Mouse (Mus musculus): ENCODE data around the gene Nono. TPM values are rescaled to one million over a fixed set of nuclear protein-coding genes. Genes with fewer than 3 reads are reported as not detected.

The Nono gene
- 464 and 466 TPM in 2 replicates for polyA plus RNA-seq (2015; fragmentation: Nextera tagmentation; extraction: Ambion mirVana)

- H3K4me2 ChIP-seq: peak within 1 kb of the TSS; percentile 56
Observed at GRCm38 (mm10) chrX:101429142-101429949, at the start of gene Nono. Gene Nono, plus strand, starts transcription at chrX:101429318.

GRCm38 (mm10) chrX:101379744-101380143 is 49.4 kb upstream of the Nono start:
- peaks cover 77% of the 10 kb centered on the region for H3K27me3 ChIP-seq
- H3K4me1 ChIP-seq: 0 out of 2 replicates have a peak, but pooled peaks cover 4% of the 10 kb centered on the region
- no peaks in the 10 kb centered on the region for H3K36me3 ChIP-seq
- no peak overlapping the region for H3K27ac ChIP-seq
- H3K4me3 ChIP-seq (replicated peaks): no peak overlapping the region
- no peak overlapping the region for H3K4me2 ChIP-seq
- 50% methylated on average over 1 of the region's 1 CpGs for WGBS
- ATAC-seq (replicated peaks; ENCODE audit: low FRiP score): no peak
- H3K9ac ChIP-seq: no peak overlapping the region
- no peaks in the 10 kb centered on the region for H3K9me3 ChIP-seq (replicated peaks)

More at GRCm38 (mm10) chrX:101429142-101429949, at the start of gene Nono:
- H3K4me3 ChIP-seq (replicated peaks): peak within 1 kb of the TSS; percentile 60
- H3K36me3 ChIP-seq: peaks cover 13% of the 10 kb centered on the region; the same call in 1 of the 2 replicates
- H3K9ac ChIP-seq: peak within 1 kb of the TSS; percentile 71
- peaks cover 7% of the 10 kb centered on the region; the same call in 1 of the 2 replicates for H3K27me3 ChIP-seq
- 18% methylated on average over 46 of the region's 51 CpGs for WGBS
- peak within 1 kb of the TSS; percentile 96 for H3K27ac ChIP-seq
- peak; percentile 97 for ATAC-seq (replicated peaks; ENCODE audit: low FRiP score)
- H3K9me3 ChIP-seq (replicated peaks): no peaks in the 10 kb centered on the region
- H3K4me1 ChIP-seq: peaks cover 6% of the 10 kb centered on the region; the same call in 1 of the 2 replicates

- no peaks in the 10 kb centered on the region for H3K9me3 ChIP-seq (replicated peaks)
- H3K4me2 ChIP-seq: no peak overlapping the region
- H3K27me3 ChIP-seq: peaks cover 81% of the 10 kb centered on the region
- H3K27ac ChIP-seq: no peak overlapping the region
- H3K9ac ChIP-seq: no peak overlapping the region
- H3K4me3 ChIP-seq (replicated peaks): no peak overlapping the region
- no peak; the same call in 1 of the 2 replicates for ATAC-seq (replicated peaks; ENCODE audit: low FRiP score)
- H3K4me1 ChIP-seq: 0 out of 2 replicates have a peak, but pooled peaks cover 4% of the 10 kb centered on the region
- H3K36me3 ChIP-seq: no peaks in the 10 kb centered on the region
- 31% methylated on average over 18 of the region's 18 CpGs for WGBS
Observed at GRCm38 (mm10) chrX:101383455-101383854, 45.7 kb upstream of the Nono start.

GRCm38 (mm10) chrX:101384439-101385137 is 44.5 kb upstream of the Nono start:
- peaks cover 73% of the 10 kb centered on the region for H3K27me3 ChIP-seq
- peak; percentile 33; the same call in 1 of the 2 replicates for ATAC-seq (replicated peaks; ENCODE audit: low FRiP score)
- 0 out of 2 replicates have a peak, but pooled peaks cover 4% of the 10 kb centered on the region for H3K4me1 ChIP-seq
- WGBS: 18% methylated on average over 32 of the region's 32 CpGs
- H3K9me3 ChIP-seq (replicated peaks): no peaks in the 10 kb centered on the region
- H3K9ac ChIP-seq: no peak overlapping the region
- H3K27ac ChIP-seq: no peak overlapping the region
- peak overlapping the region; percentile 52 for H3K4me2 ChIP-seq
- no peaks in the 10 kb centered on the region for H3K36me3 ChIP-seq
- H3K4me3 ChIP-seq (replicated peaks): peak overlapping the region; percentile 26

- Histone ChIP-seq H3K9ac (no peak overlapping the region), H3K27ac (no peak overlapping the region), H3K4me1 (0 out of 2 replicates have a peak, but pooled peaks cover 4% of the 10 kb centered on the region), H3K4me2 (no peak overlapping the region), H3K36me3 (no peaks in the 10 kb centered on the region), H3K4me3 (replicated peaks) (no peak overlapping the region), H3K27me3 (peaks cover 60% of the 10 kb centered on the region), H3K9me3 (replicated peaks) (no peaks in the 10 kb centered on the region)
- ATAC-seq (replicated peaks; ENCODE audit: low FRiP score): no peak
- WGBS: 40% methylated on average over 4 of the region's 4 CpGs
Observed at GRCm38 (mm10) chrX:101386222-101386621, 42.9 kb upstream of the Nono start.

- 64% methylated on average over 5 of the region's 5 CpGs for WGBS
- no peak for ATAC-seq (replicated peaks; ENCODE audit: low FRiP score)
- Histone ChIP-seq H3K9me3 (replicated peaks) (no peaks in the 10 kb centered on the region), H3K9ac (no peak overlapping the region), H3K4me2 (no peak overlapping the region), H3K36me3 (no peaks in the 10 kb centered on the region), H3K27me3 (peaks cover 32% of the 10 kb centered on the region), H3K4me3 (replicated peaks) (no peak overlapping the region), H3K27ac (no peak overlapping the region), H3K4me1 (0 out of 2 replicates have a peak, but pooled peaks cover 4% of the 10 kb centered on the region)
Observed at GRCm38 (mm10) chrX:101388866-101389537, 40.1 kb upstream of the Nono start.

- Histone ChIP-seq H3K9ac (no peak overlapping the region), H3K9me3 (replicated peaks) (no peaks in the 10 kb centered on the region), H3K4me2 (no peak overlapping the region), H3K4me3 (replicated peaks) (no peak overlapping the region), H3K36me3 (no peaks in the 10 kb centered on the region), H3K27me3 (peaks cover 22% of the 10 kb centered on the region), H3K4me1 (no peaks in the 10 kb centered on the region), H3K27ac (no peak overlapping the region)
- WGBS: 55% methylated on average over 2 of the region's 2 CpGs
- no peak for ATAC-seq (replicated peaks; ENCODE audit: low FRiP score)
Observed at GRCm38 (mm10) chrX:101394341-101394740, 34.8 kb upstream of the Nono start.

- peaks cover 26% of the 10 kb centered on the region for H3K27me3 ChIP-seq
- H3K36me3 ChIP-seq: no peaks in the 10 kb centered on the region
- no peak overlapping the region for H3K9ac ChIP-seq
- no peak overlapping the region for H3K4me2 ChIP-seq
- H3K4me1 ChIP-seq: no peaks in the 10 kb centered on the region
- no peak overlapping the region for H3K4me3 ChIP-seq (replicated peaks)
- H3K9me3 ChIP-seq (replicated peaks): no peaks in the 10 kb centered on the region
- WGBS: 25% methylated on average over 11 of the region's 11 CpGs
- no peak overlapping the region for H3K27ac ChIP-seq
- no peak for ATAC-seq (replicated peaks; ENCODE audit: low FRiP score)
Observed at GRCm38 (mm10) chrX:101396459-101396858, 32.7 kb upstream of the Nono start.

- Histone ChIP-seq H3K27ac (peak overlapping the region; percentile 62), H3K4me3 (replicated peaks) (peak overlapping the region; percentile 62), H3K9ac (peak overlapping the region; percentile 53), H3K4me1 (peaks cover 19% of the 10 kb centered on the region), H3K4me2 (peak overlapping the region; percentile 77), H3K9me3 (replicated peaks) (no peaks in the 10 kb centered on the region), H3K36me3 (peaks cover 14% of the 10 kb centered on the region), H3K27me3 (peaks cover 12% of the 10 kb centered on the region; the same call in 1 of the 2 replicates)
- ATAC-seq (replicated peaks; ENCODE audit: low FRiP score): no peak; the same call in 1 of the 2 replicates
- WGBS: 24% methylated on average over 36 of the region's 36 CpGs
Observed at GRCm38 (mm10) chrX:101418946-101419724, 10.0 kb upstream of the Nono start.

GRCm38 (mm10) chrX:101419725-101420699 is 9.1 kb upstream of the Nono start:
- H3K9ac ChIP-seq: peak overlapping the region; percentile 53
- peak overlapping the region; percentile 62 for H3K4me3 ChIP-seq (replicated peaks)
- H3K9me3 ChIP-seq (replicated peaks): no peaks in the 10 kb centered on the region
- ATAC-seq (replicated peaks; ENCODE audit: low FRiP score): peak; percentile 96
- peak overlapping the region; percentile 62 for H3K27ac ChIP-seq
- peak overlapping the region; percentile 77 for H3K4me2 ChIP-seq
- peaks cover 19% of the 10 kb centered on the region for H3K4me1 ChIP-seq
- H3K27me3 ChIP-seq: peaks cover 12% of the 10 kb centered on the region; the same call in 1 of the 2 replicates
- H3K36me3 ChIP-seq: peaks cover 8% of the 10 kb centered on the region
- 21% methylated on average over 49 of the region's 54 CpGs for WGBS
